ENCODE assay signal across 24 mouse cellular contexts in the genomic region with DNA sequence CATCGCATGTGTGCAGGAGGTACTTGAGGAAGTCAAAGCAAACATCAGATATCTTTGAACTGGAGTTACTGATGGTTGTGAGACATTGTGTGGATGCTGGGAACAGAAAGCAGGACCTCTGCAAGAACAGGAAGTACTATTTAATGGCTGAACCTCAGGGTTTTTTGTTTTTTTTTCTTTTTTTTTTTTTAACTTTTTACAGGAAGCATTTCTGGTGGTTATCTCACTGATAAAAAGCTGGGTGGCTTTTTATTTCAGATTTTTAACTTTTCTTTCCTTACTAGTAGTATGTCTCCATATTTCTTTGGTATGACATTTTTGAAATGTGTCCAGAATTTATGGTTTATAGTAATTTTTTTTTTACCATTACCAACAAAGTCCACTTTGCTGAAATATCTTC.
"Had no signal": no experiment of that assay in that cellular context is flagged by ENCODE, and none has a peak within 500 bp of the region (broad histone marks: within the 10 kb centered on the region; RNA-seq: fewer than 3 reads in every experiment).

No protein-coding gene starts in this region.

- H3K27me3 ChIP-seq: embryonic facial prominence, embryonic 12.5 days; embryonic facial prominence, embryonic 13.5 days; embryonic facial prominence, embryonic 15.5 days; forebrain, embryonic 12.5 days; forebrain, embryonic 13.5 days; forebrain, embryonic 15.5 days had no signal

- DNase-seq: cerebellum, postnatal 10 days; cerebellum, postnatal 14 days; cerebellum, postnatal 25 days; cerebellum, postnatal 36 days; embryo, embryonic 11 days; forebrain, postnatal 0 days; gastrocnemius, adult 2 months; gastrocnemius, postnatal 10 days; gastrocnemius, postnatal 14 days; gastrocnemius, postnatal 25 days; gastrocnemius, postnatal 36 days; heart, adult 11 months; heart, adult 18-20 months; heart, adult 2 months had no signal

- H3K9ac ChIP-seq: embryonic facial prominence, embryonic 12.5 days; embryonic facial prominence, embryonic 13.5 days; embryonic facial prominence, embryonic 15.5 days; forebrain, embryonic 12.5 days; forebrain, embryonic 13.5 days; forebrain, embryonic 15.5 days; forebrain, postnatal 0 days had no signal

- H3K27ac ChIP-seq: embryonic facial prominence, embryonic 10.5 days; embryonic facial prominence, embryonic 12.5 days; embryonic facial prominence, embryonic 13.5 days; embryonic facial prominence, embryonic 15.5 days; forebrain, embryonic 10.5 days; forebrain, embryonic 12.5 days; forebrain, embryonic 13.5 days; forebrain, embryonic 15.5 days; gastrocnemius, adult 2 months; heart, adult 2 months; heart, embryonic 10.5 days had no signal

- H3K9me3 ChIP-seq: embryonic facial prominence, embryonic 10.5 days; embryonic facial prominence, embryonic 12.5 days; embryonic facial prominence, embryonic 13.5 days; embryonic facial prominence, embryonic 15.5 days; forebrain, embryonic 10.5 days; forebrain, embryonic 12.5 days; forebrain, embryonic 13.5 days; forebrain, embryonic 15.5 days; heart, embryonic 10.5 days had no signal

- H3K4me1 ChIP-seq: embryonic facial prominence, embryonic 10.5 days; embryonic facial prominence, embryonic 12.5 days; embryonic facial prominence, embryonic 13.5 days; embryonic facial prominence, embryonic 15.5 days; forebrain, embryonic 10.5 days; forebrain, embryonic 12.5 days; forebrain, embryonic 13.5 days; forebrain, embryonic 15.5 days; heart, embryonic 10.5 days had no signal

- H3K4me3 ChIP-seq: embryonic facial prominence, embryonic 10.5 days; embryonic facial prominence, embryonic 12.5 days; embryonic facial prominence, embryonic 13.5 days; embryonic facial prominence, embryonic 15.5 days; erythroblast, embryonic 14.5 days; forebrain, embryonic 10.5 days; forebrain, embryonic 12.5 days; forebrain, embryonic 13.5 days; forebrain, embryonic 15.5 days; gastrocnemius, adult 2 months; heart, adult 2 months; heart, embryonic 10.5 days had no signal
